Mouse (Mus musculus) midbrain, postnatal 0 days (tissue): ENCODE results near the gene Rhox2e. TPM values are rescaled to one million over a fixed set of nuclear protein-coding genes. Genes with fewer than 3 reads are reported as not detected.
"Not testable (repeated sequence)": the region's sequence is repeated elsewhere in the genome, so short reads cannot be mapped to it uniquely, and the experiment has no call there.

Experiments used
- ATAC-seq: fragments of 200-750 bp; cut with Nextera tagmentation; 2 replicates; pipeline ENCODE4 v1.8.0; 2017; ENCODE audit warnings: moderate number of reproducible peaks, mild to moderate bottlenecking, moderate TSS enrichment, moderate library complexity; ENCODE audit not compliant: low FRiP score
- DNase-seq: peaks from one replicate; pipeline ENCODE4 v3.0.0-alpha.2; 2015; ENCODE audit warnings: low spot score
- H3K27ac ChIP-seq: fragments of 300-500 bp; sonication (generic); 2 replicates; pipeline ENCODE4 v1.5.1; 2014; ENCODE audit warnings: low read depth, mild to moderate bottlenecking, low read length, mixed read lengths
- H3K27me3 ChIP-seq: fragments of 300-500 bp; sonication (generic); 2 replicates; pipeline ENCODE4 v1.6.1; 2014; ENCODE audit warnings: low read length, control low read depth, mixed read lengths; ENCODE audit not compliant: insufficient read depth
- H3K36me3 ChIP-seq: fragments of 300-500 bp; sonication (generic); 2 replicates; pipeline ENCODE4 v1.6.1; 2014; ENCODE audit warnings: low read length, control low read depth, mixed read lengths; ENCODE audit not compliant: insufficient read depth
- H3K4me1 ChIP-seq: fragments of 300-500 bp; sonication (generic); 2 replicates; pipeline ENCODE4 v1.6.1; 2014; ENCODE audit warnings: mild to moderate bottlenecking, control low read depth, antibody characterized with exemption, low read length, mixed read lengths; ENCODE audit not compliant: insufficient read depth
- H3K4me2 ChIP-seq: fragments of 300-500 bp; sonication (generic); 2 replicates; pipeline ENCODE4 v1.6.1; 2014; ENCODE audit warnings: low read depth, mild to moderate bottlenecking, low read length, mixed read lengths; ENCODE audit not compliant: poor library complexity, severe bottlenecking
- H3K4me3 ChIP-seq: fragments of 300-500 bp; sonication (generic); 2 replicates; pipeline ENCODE4 v1.5.1; 2014; ENCODE audit warnings: low read depth, mild to moderate bottlenecking, low read length, moderate library complexity
- H3K9ac ChIP-seq: fragments of 300-500 bp; sonication (generic); replicated peaks from 2 replicates; pipeline ENCODE4 v1.6.1; 2014; ENCODE audit warnings: mild to moderate bottlenecking, low read length, moderate library complexity, mixed read lengths; ENCODE audit not compliant: poor library complexity, severe bottlenecking
- H3K9me3 ChIP-seq: fragments of 300-500 bp; sonication (generic); 2 replicates; pipeline ENCODE4 v1.6.1; 2016; ENCODE audit warnings: low read length, control low read depth
- WGBS: fragments of 180-500 bp; shearing (Covaris S2); extraction: QIAGEN DNeasy Blood & Tissue Kit; methylation state at CpG from one replicate; pipeline ENCODE4 v1.1.7; 2014; 5-methylcytosine and 5-hydroxymethylcytosine counted together
- polyA plus RNA-seq: library from polyadenylated mRNA; unstranded; fragments of >200 nt; fragmentation: Nextera tagmentation; extraction: Ambion mirVana; gene quantifications from 2 replicates; pipeline ENCODE4 v1.2.1, GENCODE M21; 2015
- total RNA-seq: library from RNA; depleted of rRNA; stranded (reverse); fragments of >200 nt; gene quantifications from 2 replicates; pipeline ENCODE4 v1.2.3, GENCODE M21; 2014; rRNA removed

Rhox2e gene
- total RNA-seq, result not detected in 2 replicates
- 0.20 TPM in 1 of 2 replicates, not detected in the other for polyA plus RNA-seq

- H3K27me3 ChIP-seq, H3K9me3 ChIP-seq, H3K4me2 ChIP-seq, H3K36me3 ChIP-seq, ATAC-seq, H3K4me3 ChIP-seq, DNase-seq, H3K4me1 ChIP-seq, H3K27ac ChIP-seq, H3K9ac ChIP-seq: not testable (repeated sequence)
- WGBS, result 95% methylated on average over 2 of the region's 8 CpGs
These were observed at the start of gene Rhox2e for GRCm38 (mm10) chrX:37530152-37530551. Gene Rhox2e (plus strand): TSS chrX:37530452.

- not testable (repeated sequence) for ATAC-seq, H3K27ac ChIP-seq, H3K4me1 ChIP-seq, H3K4me2 ChIP-seq, H3K36me3 ChIP-seq, H3K4me3 ChIP-seq, H3K9me3 ChIP-seq, DNase-seq, H3K9ac ChIP-seq, H3K27me3 ChIP-seq
- 88% methylated on average over 14 of the region's 18 CpGs for WGBS
These were observed 16.2 kb upstream of the Rhox2e start, which contains the start of gene Rhox4d for GRCm38 (mm10) chrX:37514059-37514458. Gene Rhox4d (plus strand): TSS chrX:37514359.

DNA sequence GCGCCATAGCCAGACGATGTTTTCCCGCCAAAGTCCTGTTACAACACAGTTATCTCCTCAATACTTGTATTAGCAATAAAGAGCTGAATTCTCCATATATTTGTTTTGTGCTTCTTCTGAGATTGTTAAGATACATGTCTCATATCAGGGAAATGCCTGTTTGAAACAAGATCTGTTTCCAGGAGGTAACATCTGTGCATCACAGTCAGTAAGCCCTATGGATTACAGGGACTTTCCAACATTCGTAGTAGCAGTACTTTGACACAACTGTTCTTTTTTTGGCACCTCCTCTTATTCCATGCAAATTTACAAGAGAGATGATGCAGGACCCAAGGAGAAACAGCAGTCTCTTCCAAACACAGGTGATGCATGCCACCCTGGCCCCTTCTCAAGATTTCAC lies 11.5 kb downstream of the Rhox2e start, which contains the start of gene Rhox3e:
Gene Rhox3e (plus strand): TSS at position 301 of the 400 bp plus-strand sequence.
- no CpG with 5 or more reads among the region's 4 CpGs for WGBS
- H3K27ac ChIP-seq, H3K4me3 ChIP-seq, H3K4me2 ChIP-seq, H3K9ac ChIP-seq, H3K4me1 ChIP-seq, DNase-seq, H3K36me3 ChIP-seq, H3K27me3 ChIP-seq, H3K9me3 ChIP-seq, ATAC-seq: not testable (repeated sequence)

DNA sequence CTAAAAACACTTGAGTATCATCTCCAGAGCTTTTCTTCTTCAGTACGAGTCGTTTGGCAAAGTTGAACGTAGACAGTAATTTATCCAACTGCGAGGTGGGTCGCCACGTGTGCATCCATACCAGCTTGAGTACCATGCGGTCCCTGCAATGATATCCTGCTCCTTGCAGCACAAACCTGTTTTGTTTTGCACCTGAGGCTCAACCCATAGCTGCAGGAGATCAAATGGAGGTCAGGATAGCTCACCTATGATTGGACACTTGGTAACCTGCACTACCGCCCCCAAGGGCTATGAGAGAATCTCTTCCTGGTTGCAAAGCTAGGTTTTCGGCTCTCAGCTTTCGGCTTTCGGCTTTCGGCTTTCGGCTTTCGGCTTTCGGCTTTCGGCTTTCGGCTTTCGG lies 26.9 kb downstream of the Rhox2e start, which contains the start of gene Rhox4e:
Gene Rhox4e (plus strand): TSS at position 301 of the 400 bp plus-strand sequence.
- H3K4me3 ChIP-seq, H3K4me2 ChIP-seq, H3K4me1 ChIP-seq, ATAC-seq, H3K27ac ChIP-seq, H3K27me3 ChIP-seq, H3K9ac ChIP-seq, DNase-seq, H3K36me3 ChIP-seq, H3K9me3 ChIP-seq: not testable (repeated sequence)
- WGBS, result 96% methylated on average over 10 of the region's 18 CpGs

DNA sequence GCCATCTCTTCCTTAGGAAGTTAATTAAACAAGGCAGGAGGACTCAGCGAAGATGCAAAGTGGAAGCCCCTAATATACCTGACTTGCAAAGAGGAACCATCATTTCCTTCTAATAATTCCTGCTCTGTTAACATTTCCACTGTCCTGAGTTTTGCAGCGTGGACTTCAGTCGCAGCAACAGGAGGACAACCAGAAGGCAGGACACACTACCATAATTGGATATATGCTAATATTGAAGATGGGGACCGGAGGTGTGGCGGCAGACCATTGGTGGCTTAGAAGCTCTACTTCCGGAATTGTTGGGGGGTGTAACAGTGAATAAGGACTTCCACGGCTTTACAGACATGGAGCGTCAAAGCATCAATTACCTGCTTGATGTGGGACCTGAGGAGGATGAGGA lies 40.9 kb downstream of the Rhox2e start, which contains the start of gene Rhox2f:
Gene Rhox2f (plus strand): TSS at position 301 of the 400 bp plus-strand sequence.
- not testable (repeated sequence) for H3K9me3 ChIP-seq, H3K27me3 ChIP-seq, H3K4me3 ChIP-seq, H3K4me2 ChIP-seq, H3K27ac ChIP-seq, H3K9ac ChIP-seq, H3K4me1 ChIP-seq, DNase-seq, H3K36me3 ChIP-seq, ATAC-seq
- 92% methylated on average over 6 of the region's 8 CpGs for WGBS

DNA sequence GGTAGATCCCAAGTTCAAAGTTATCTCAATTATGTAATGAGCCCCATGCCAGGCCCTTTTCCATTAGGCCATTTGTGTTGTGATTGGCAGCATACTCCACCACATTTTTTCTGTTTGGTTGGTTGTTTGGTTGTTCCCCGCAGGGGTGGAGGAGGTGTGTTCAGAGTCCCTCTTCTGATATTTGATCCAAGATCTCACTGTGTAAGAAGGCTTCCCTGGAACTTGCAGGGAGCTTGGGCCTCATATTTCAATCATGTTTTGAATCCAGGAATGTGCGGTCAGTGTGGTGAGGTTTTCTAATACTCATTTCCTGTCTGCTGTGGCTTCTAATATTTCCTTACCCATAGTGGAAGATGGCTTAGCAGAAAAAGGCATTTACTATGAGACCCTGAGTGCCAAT lies 42.4 kb downstream of the Rhox2e start:
- not testable (repeated sequence) for ATAC-seq, DNase-seq, H3K27ac ChIP-seq

GRCm38 (mm10) chrX:37580692-37581091 lies 50.4 kb downstream of the Rhox2e start, which contains the start of gene Rhox3f:
Gene Rhox3f (plus strand): TSS chrX:37580992.
- H3K9ac ChIP-seq, H3K27me3 ChIP-seq, H3K4me3 ChIP-seq, H3K4me2 ChIP-seq, H3K36me3 ChIP-seq, H3K9me3 ChIP-seq, ATAC-seq, H3K4me1 ChIP-seq, DNase-seq, H3K27ac ChIP-seq: not testable (repeated sequence)

More for the DNA sequence above, 42.4 kb downstream of the Rhox2e start:
- 58% methylated on average over 2 of the region's 2 CpGs for WGBS
- not testable (repeated sequence) for H3K4me2 ChIP-seq, H3K9ac ChIP-seq, H3K36me3 ChIP-seq, H3K27me3 ChIP-seq, H3K9me3 ChIP-seq, H3K4me1 ChIP-seq, H3K4me3 ChIP-seq
